Mouse (Mus musculus): ENCODE data around the gene Klf8. TPM values are rescaled to one million over a fixed set of nuclear protein-coding genes. Genes with fewer than 3 reads are reported as not detected.
"Not testable (repeated sequence)": the region's sequence is repeated elsewhere in the genome, so short reads cannot be mapped to it uniquely, and the experiment has no call there.

Gene Klf8
- polyA plus RNA-seq (2015; fragmentation: Nextera tagmentation; extraction: Ambion mirVana): 1.1 and 1.2 TPM in 2 replicates

- WGBS: 22% methylated on average over 17 of the region's 17 CpGs
- ATAC-seq (ENCODE audit: insufficient read depth, low FRiP score): no peak
These were observed at the start of gene Klf8 for GRCm38 (mm10) chrX:153237304-153237919. Klf8 (plus strand) TSS chrX:153237466.

GRCm38 (mm10) chrX:153199185-153199584 is 38.1 kb upstream of the Klf8 start:
- not testable (repeated sequence) for H3K27ac ChIP-seq (ENCODE audit: low read length); H3K9me3 ChIP-seq (replicated peaks; ENCODE audit: control insufficient read depth, low read length); ATAC-seq (ENCODE audit: insufficient read depth, low FRiP score); H3K4me1 ChIP-seq (ENCODE audit: control insufficient read depth, insufficient read depth, low read length); H3K27me3 ChIP-seq (ENCODE audit: control insufficient read depth, insufficient read depth, low read length); H3K9ac ChIP-seq (ENCODE audit: low read length); H3K4me3 ChIP-seq (replicated peaks; ENCODE audit: low read length); H3K4me2 ChIP-seq (ENCODE audit: low read depth, low read length); H3K36me3 ChIP-seq (ENCODE audit: control insufficient read depth, insufficient read depth, low read length)
- 83% methylated on average over 2 of the region's 2 CpGs for WGBS

More at GRCm38 (mm10) chrX:153237304-153237919, at the start of gene Klf8:
- Histone ChIP-seq H3K27ac (ENCODE audit: low read length) (no peak within 1 kb of the TSS), H3K9me3 (replicated peaks; ENCODE audit: control insufficient read depth, low read length) (no peaks in the 10 kb centered on the region), H3K4me3 (replicated peaks; ENCODE audit: low read length) (peak within 1 kb of the TSS; percentile 54), H3K27me3 (ENCODE audit: control insufficient read depth, insufficient read depth, low read length) (no peaks in the 10 kb centered on the region; the same call in 1 of the 2 replicates), H3K9ac (ENCODE audit: low read length) (peak within 1 kb of the TSS; percentile 54), H3K4me1 (ENCODE audit: control insufficient read depth, insufficient read depth, low read length) (no peaks in the 10 kb centered on the region), H3K4me2 (ENCODE audit: low read depth, low read length) (peak within 1 kb of the TSS; percentile 67), H3K36me3 (ENCODE audit: control insufficient read depth, insufficient read depth, low read length) (no peaks in the 10 kb centered on the region)

GRCm38 (mm10) chrX:153211101-153211500 is 26.2 kb upstream of the Klf8 start:
- WGBS: 59% methylated on average over 1 of the region's 1 CpGs
- Histone ChIP-seq H3K9ac (ENCODE audit: low read length) (no peak overlapping the region), H3K4me2 (ENCODE audit: low read depth, low read length) (no peak overlapping the region), H3K27ac (ENCODE audit: low read length) (no peak overlapping the region), H3K4me1 (ENCODE audit: control insufficient read depth, insufficient read depth, low read length) (no peaks in the 10 kb centered on the region), H3K36me3 (ENCODE audit: control insufficient read depth, insufficient read depth, low read length) (no peaks in the 10 kb centered on the region), H3K4me3 (replicated peaks; ENCODE audit: low read length) (no peak overlapping the region), H3K27me3 (ENCODE audit: control insufficient read depth, insufficient read depth, low read length) (no peaks in the 10 kb centered on the region), H3K9me3 (replicated peaks; ENCODE audit: control insufficient read depth, low read length) (no peaks in the 10 kb centered on the region)
- no peak for ATAC-seq (ENCODE audit: insufficient read depth, low FRiP score)

DNA sequence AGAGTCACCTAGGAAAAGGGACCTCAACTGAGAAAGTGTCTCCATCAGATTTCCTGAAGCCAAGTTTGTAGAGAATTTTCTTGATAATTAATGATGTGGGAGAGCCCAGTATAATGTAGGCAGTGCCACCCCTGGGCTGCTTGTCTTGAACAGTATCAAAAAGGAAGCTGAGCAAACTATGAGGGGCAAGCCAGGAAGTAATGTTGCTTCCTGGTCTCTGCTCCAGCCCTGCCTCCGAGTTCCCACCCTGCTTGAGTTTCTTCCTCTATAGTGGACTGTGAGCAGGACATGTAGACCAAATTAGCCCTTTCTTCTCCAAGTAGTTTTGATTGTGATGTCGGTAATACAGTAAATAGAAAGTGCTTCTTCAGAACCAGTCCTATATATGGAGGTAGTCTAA is 6.0 kb upstream of the Klf8 start:
- no peaks in the 10 kb centered on the region for H3K9me3 ChIP-seq (replicated peaks; ENCODE audit: control insufficient read depth, low read length)
- 61% methylated on average over 2 of the region's 2 CpGs for WGBS
- no peaks in the 10 kb centered on the region for H3K36me3 ChIP-seq (ENCODE audit: control insufficient read depth, insufficient read depth, low read length)
- H3K27me3 ChIP-seq (ENCODE audit: control insufficient read depth, insufficient read depth, low read length): no peaks in the 10 kb centered on the region; the same call in 1 of the 2 replicates
- H3K4me1 ChIP-seq (ENCODE audit: control insufficient read depth, insufficient read depth, low read length): no peaks in the 10 kb centered on the region
- H3K27ac ChIP-seq (ENCODE audit: low read length): no peak overlapping the region
- no peak overlapping the region for H3K9ac ChIP-seq (ENCODE audit: low read length)
- no peak overlapping the region for H3K4me2 ChIP-seq (ENCODE audit: low read depth, low read length)
- H3K4me3 ChIP-seq (replicated peaks; ENCODE audit: low read length): no peak overlapping the region
- no peak for ATAC-seq (ENCODE audit: insufficient read depth, low FRiP score)

DNA sequence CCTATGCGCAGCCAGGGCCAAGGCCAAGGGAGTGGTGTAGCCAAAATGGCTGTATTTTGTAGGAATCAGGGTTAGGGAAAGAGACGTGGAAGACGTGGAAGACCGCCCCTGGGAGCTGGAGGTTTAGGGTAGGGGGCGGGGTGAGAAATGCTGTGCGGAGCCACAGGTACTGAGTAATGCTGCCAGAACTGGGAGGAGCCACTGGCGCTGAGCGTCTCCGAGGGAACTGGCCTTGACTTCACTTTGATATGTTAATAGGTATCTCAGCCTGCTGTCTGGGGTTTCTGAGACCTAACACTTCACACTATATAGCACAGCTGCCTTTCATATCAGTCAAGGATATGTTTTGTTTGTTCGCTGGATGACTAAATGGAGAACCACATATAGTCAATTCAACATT is 4.0 kb upstream of the Klf8 start:
- Histone ChIP-seq H3K9me3 (replicated peaks; ENCODE audit: control insufficient read depth, low read length) (no peaks in the 10 kb centered on the region), H3K36me3 (ENCODE audit: control insufficient read depth, insufficient read depth, low read length) (no peaks in the 10 kb centered on the region), H3K9ac (ENCODE audit: low read length) (no peak overlapping the region), H3K4me2 (ENCODE audit: low read depth, low read length) (no peak overlapping the region), H3K4me1 (ENCODE audit: control insufficient read depth, insufficient read depth, low read length) (no peaks in the 10 kb centered on the region), H3K27ac (ENCODE audit: low read length) (no peak overlapping the region), H3K27me3 (ENCODE audit: control insufficient read depth, insufficient read depth, low read length) (no peaks in the 10 kb centered on the region; the same call in 1 of the 2 replicates), H3K4me3 (replicated peaks; ENCODE audit: low read length) (no peak overlapping the region)
- ATAC-seq (ENCODE audit: insufficient read depth, low FRiP score): no peak
- WGBS: 19% methylated on average over 10 of the region's 10 CpGs

GRCm38 (mm10) chrX:153237920-153238504 is 746 bp downstream of the Klf8 start:
- peak; percentile 60; the same call in 1 of the 2 replicates for ATAC-seq (ENCODE audit: insufficient read depth, low FRiP score)
- H3K27ac ChIP-seq (ENCODE audit: low read length): no peak overlapping the region

GRCm38 (mm10) chrX:153254256-153254655 is 17.0 kb downstream of the Klf8 start:
- Histone ChIP-seq H3K4me2 (ENCODE audit: low read depth, low read length) (no peak overlapping the region), H3K4me1 (ENCODE audit: control insufficient read depth, insufficient read depth, low read length) (no peaks in the 10 kb centered on the region), H3K27me3 (ENCODE audit: control insufficient read depth, insufficient read depth, low read length) (no peaks in the 10 kb centered on the region), H3K36me3 (ENCODE audit: control insufficient read depth, insufficient read depth, low read length) (no peaks in the 10 kb centered on the region), H3K27ac (ENCODE audit: low read length) (no peak overlapping the region), H3K4me3 (replicated peaks; ENCODE audit: low read length) (no peak overlapping the region), H3K9me3 (replicated peaks; ENCODE audit: control insufficient read depth, low read length) (no peaks in the 10 kb centered on the region), H3K9ac (ENCODE audit: low read length) (no peak overlapping the region)
- ATAC-seq (ENCODE audit: insufficient read depth, low FRiP score): no peak
- WGBS: 56% methylated on average over 1 of the region's 1 CpGs

More at GRCm38 (mm10) chrX:153237920-153238504, 746 bp downstream of the Klf8 start:
- Histone ChIP-seq H3K36me3 (ENCODE audit: control insufficient read depth, insufficient read depth, low read length) (no peaks in the 10 kb centered on the region), H3K9ac (ENCODE audit: low read length) (peak overlapping the region; percentile 54), H3K4me2 (ENCODE audit: low read depth, low read length) (peak overlapping the region; percentile 67), H3K9me3 (replicated peaks; ENCODE audit: control insufficient read depth, low read length) (no peaks in the 10 kb centered on the region), H3K4me1 (ENCODE audit: control insufficient read depth, insufficient read depth, low read length) (no peaks in the 10 kb centered on the region), H3K27me3 (ENCODE audit: control insufficient read depth, insufficient read depth, low read length) (no peaks in the 10 kb centered on the region; the same call in 1 of the 2 replicates), H3K4me3 (replicated peaks; ENCODE audit: low read length) (peak overlapping the region; percentile 54)
- whole genome bisulfite sequencing: 16% methylated on average over 22 of the region's 23 CpGs

DNA sequence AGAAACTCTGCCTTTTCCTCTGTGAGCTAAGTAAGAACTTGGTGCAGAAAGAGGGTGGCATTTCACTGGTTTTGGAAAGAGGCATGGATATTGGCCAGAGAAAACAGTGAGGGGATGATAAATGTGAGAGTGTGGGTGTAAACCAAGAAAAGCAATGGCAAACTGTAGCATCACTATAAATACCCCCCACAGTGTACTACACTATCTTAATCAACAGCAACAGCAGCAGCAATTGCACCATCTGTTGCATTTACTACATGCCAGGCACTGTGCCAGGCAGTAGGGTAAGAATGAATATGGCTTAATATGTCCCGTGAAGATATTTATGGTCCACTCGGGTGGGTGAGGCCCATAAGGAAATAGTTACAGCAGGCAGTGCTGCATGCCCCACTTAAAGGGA is 18.2 kb downstream of the Klf8 start:
- H3K9me3 ChIP-seq (replicated peaks; ENCODE audit: control insufficient read depth, low read length): no peaks in the 10 kb centered on the region
- H3K4me3 ChIP-seq (replicated peaks; ENCODE audit: low read length): no peak overlapping the region
- H3K27ac ChIP-seq (ENCODE audit: low read length): no peak overlapping the region
- no peak overlapping the region for H3K4me2 ChIP-seq (ENCODE audit: low read depth, low read length)
- 75% methylated on average over 2 of the region's 2 CpGs for WGBS
- no peak overlapping the region for H3K9ac ChIP-seq (ENCODE audit: low read length)
- no peaks in the 10 kb centered on the region for H3K27me3 ChIP-seq (ENCODE audit: control insufficient read depth, insufficient read depth, low read length)
- H3K4me1 ChIP-seq (ENCODE audit: control insufficient read depth, insufficient read depth, low read length): no peaks in the 10 kb centered on the region
- H3K36me3 ChIP-seq (ENCODE audit: control insufficient read depth, insufficient read depth, low read length): no peaks in the 10 kb centered on the region
- no peak for ATAC-seq (ENCODE audit: insufficient read depth, low FRiP score)

DNA sequence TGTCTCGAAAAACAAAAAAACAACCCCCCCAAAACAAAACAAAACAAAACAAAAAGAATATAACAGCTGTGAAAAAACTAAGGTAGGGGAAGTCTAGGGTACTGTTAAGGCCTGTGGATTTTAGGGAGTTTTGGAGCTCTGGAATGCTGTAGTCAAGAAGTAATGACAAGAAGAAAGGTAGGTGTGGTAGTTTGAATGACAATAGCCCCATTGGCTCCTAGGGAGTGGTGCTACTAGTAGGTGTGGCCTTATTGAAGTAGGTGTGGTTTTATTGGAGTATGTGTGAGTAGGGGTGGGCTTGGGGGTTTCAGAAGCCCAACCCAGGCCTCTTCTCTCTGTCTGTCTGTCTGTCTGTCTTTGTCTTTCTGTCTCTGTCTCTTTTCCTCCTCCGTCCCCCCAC is 44.9 kb downstream of the Klf8 start:
- H3K4me1 ChIP-seq (ENCODE audit: control insufficient read depth, insufficient read depth, low read length): no peaks in the 10 kb centered on the region
- H3K4me2 ChIP-seq (ENCODE audit: low read depth, low read length): no peak overlapping the region
- 89% methylated on average over 2 of the region's 2 CpGs for WGBS
- H3K36me3 ChIP-seq (ENCODE audit: control insufficient read depth, insufficient read depth, low read length): no peaks in the 10 kb centered on the region
- no peaks in the 10 kb centered on the region for H3K27me3 ChIP-seq (ENCODE audit: control insufficient read depth, insufficient read depth, low read length)
- H3K4me3 ChIP-seq (replicated peaks; ENCODE audit: low read length): no peak overlapping the region
- no peak for ATAC-seq (ENCODE audit: insufficient read depth, low FRiP score)
- no peak overlapping the region for H3K9ac ChIP-seq (ENCODE audit: low read length)
- H3K27ac ChIP-seq (ENCODE audit: low read length): no peak overlapping the region
- H3K9me3 ChIP-seq (replicated peaks; ENCODE audit: control insufficient read depth, low read length): no peaks in the 10 kb centered on the region

Data from stomach, embryonic 16.5 days (tissue).